In the genomic region with DNA sequence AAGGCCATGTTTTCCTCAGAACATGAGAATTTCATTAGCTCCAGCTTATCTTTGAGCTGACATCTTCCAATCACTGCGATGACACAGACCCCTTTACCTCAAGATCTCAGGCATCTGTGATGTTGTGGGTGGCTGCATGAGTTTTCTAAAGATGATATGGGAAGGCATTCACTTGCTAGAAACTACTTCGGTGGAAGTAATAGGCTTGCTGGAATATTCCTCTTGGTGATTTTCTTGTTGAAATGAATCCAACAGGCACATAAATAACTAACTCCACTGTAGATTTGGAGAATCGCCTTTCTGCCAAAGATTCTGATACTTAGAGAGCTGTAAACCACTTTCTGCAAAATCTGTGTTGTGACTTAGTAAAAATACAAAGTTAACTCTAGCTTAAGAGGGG, we compare ENCODE assay signal across 19 mouse cellular contexts.
"Had no signal": no experiment of that assay in that cellular context is flagged by ENCODE, and none has a peak within 500 bp of the region (broad histone marks: within the 10 kb centered on the region; RNA-seq: fewer than 3 reads in every experiment).

No protein-coding gene starts in this region.

- DNase-seq: lung, adult 18-20 months; lung, embryonic 14.5 days; lung, postnatal 10 days; retina, postnatal 1 day; right cerebral cortex, adult 18-20 months; right cerebral cortex, postnatal 25 days; right cerebral cortex, postnatal 4 days; spleen, adult 18-20 months; thymus, adult 2 months; thymus, postnatal 25 days; thymus, postnatal 4 days had no signal

- H3K9me3 ChIP-seq: megakaryocyte, embryonic 14.5 days; midbrain, embryonic 13.5 days; neural tube, embryonic 13.5 days; neural tube, embryonic 15.5 days had no signal

- H3K4me3 ChIP-seq: megakaryocyte, embryonic 14.5 days; midbrain, embryonic 13.5 days; myocyte; neural tube, embryonic 13.5 days; neural tube, embryonic 15.5 days had no signal

- H3K36me3 ChIP-seq: midbrain, embryonic 13.5 days; neural tube, embryonic 15.5 days had no signal

- H3K4me2 ChIP-seq: lung, embryonic 14.5 days; midbrain, embryonic 11.5 days; midbrain, embryonic 13.5 days; neural tube, embryonic 13.5 days; neural tube, embryonic 15.5 days had no signal

- H3K27me3 ChIP-seq: megakaryocyte, embryonic 14.5 days; midbrain, embryonic 13.5 days; neural tube, embryonic 13.5 days; neural tube, embryonic 15.5 days had no signal

- H3K9ac ChIP-seq: lung, embryonic 14.5 days; midbrain, embryonic 13.5 days; neural tube, embryonic 13.5 days; neural tube, embryonic 15.5 days had no signal

- H3K27ac ChIP-seq: macrophage; midbrain, embryonic 13.5 days; neural tube, embryonic 13.5 days; neural tube, embryonic 15.5 days had no signal

- ATAC-seq: midbrain, embryonic 13.5 days; midbrain, embryonic 16.5 days had no signal

- H3K4me1 ChIP-seq: megakaryocyte, embryonic 14.5 days; midbrain, embryonic 13.5 days; neural tube, embryonic 13.5 days; neural tube, embryonic 15.5 days had no signal
